Mouse (Mus musculus): ENCODE measurements around the gene Timm8b.
"Not testable (repeated sequence)": the region's sequence is repeated elsewhere in the genome, so short reads cannot be mapped to it uniquely, and the experiment has no call there.

The Timm8b gene

GRCm38 (mm10) chr9:50602055-50602845, 1.5 kb upstream of the Timm8b start:
- no peak for DNase-seq (ENCODE audit: low spot score)

DNA sequence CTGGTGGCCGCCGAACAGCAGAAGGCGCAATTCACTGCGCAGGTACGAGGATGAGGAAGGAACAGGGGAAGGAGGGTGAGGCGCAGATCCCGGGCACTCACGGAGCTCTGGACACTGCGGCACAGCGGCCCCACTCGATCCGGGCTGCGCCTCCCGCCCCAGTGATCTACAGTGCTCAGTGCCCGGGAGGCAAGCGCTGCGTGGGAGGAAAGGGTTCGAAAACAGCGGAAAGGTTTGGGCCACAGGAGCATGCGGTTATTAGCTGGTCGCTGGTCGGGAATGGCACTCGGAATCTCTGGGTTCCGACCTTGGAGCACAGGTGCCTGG, 251 bp downstream of the Timm8b start:
- no peak for DNase-seq (ENCODE audit: low spot score)

GRCm38 (mm10) chr9:50604338-50604737, 628 bp downstream of the Timm8b start:
- no peak for DNase-seq (ENCODE audit: low spot score)

- DNase-seq (ENCODE audit: low spot score) = no peak
Observed at GRCm38 (mm10) chr9:50612115-50612514, 8.4 kb downstream of the Timm8b start.

DNA sequence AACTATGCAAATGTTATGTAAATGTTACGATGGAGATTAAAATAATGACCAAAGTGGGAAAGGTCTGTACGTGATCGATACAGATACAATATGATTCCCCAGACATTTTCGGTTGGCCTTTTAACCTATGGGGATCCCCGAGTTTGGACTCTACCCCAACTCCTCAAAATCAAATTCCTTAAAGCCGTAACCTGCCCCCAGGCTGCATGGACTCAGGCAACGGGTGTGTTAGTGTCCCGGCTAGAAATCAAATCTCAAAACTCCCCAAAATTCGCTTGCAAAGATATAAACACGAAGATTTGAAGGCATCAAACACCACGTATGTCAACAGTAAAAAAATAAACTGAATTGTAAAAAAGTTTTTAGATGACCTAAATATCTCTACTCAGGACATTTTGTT, 12.5 kb downstream of the Timm8b start:
- DNase-seq (ENCODE audit: low spot score) = no peak

GRCm38 (mm10) chr9:50616766-50617603, 13.3 kb downstream of the Timm8b start, which contains the start of the genes Pih1d2 and Nkapd1:
Pih1d2 (plus strand) TSS chr9:50617321.
Nkapd1 (minus strand) TSS chr9:50617464.
- peak; percentile 86 for DNase-seq (ENCODE audit: low spot score)

DNA sequence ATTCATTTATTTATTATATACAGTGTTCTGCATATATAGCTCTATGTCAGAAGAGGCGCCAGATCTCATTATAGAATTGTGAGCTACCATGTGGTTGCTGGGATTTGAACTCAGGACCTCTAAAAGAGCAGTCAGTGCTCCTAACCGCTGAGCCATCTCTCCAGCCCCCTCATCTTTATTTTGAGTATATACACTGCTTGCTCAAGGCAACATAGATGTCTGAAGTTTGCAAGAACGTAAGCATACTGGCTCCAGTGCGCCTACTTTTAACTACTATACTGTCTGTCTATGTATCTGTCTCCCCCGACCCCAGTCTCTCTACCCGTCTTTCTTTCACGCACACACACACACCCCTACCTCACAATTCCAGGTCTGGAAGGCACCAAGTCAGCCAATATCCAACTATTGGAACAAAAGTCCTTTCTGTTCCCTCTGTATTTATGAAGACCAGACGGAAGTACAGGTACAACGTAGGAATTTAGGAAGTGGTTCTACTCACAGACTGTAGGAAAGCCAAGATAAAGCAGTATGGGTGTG, 14.2 kb downstream of the Timm8b start:
- no peak for DNase-seq (ENCODE audit: low spot score)

DNA sequence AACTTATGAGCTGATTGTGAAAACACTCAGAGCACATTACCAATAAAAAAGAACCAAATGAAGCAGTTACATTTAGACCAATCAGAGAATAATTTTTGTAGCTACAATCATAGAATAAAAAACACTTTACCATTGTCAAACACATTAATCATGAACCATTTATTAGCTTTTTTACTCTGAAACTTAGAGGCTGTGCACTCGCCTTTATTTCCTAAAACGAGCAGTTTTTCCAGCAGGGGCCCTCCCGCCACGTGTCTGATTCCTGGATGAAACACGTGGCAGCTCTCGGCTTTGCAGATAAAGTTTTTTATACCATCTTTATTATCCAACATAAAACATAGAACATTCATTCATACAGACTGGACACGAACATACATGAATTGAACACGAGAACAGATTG, 27.2 kb downstream of the Timm8b start:
- not testable (repeated sequence) for DNase-seq (ENCODE audit: low spot score)

- DNase-seq (ENCODE audit: low spot score) = no peak
Observed at GRCm38 (mm10) chr9:50632016-50632688, 28.4 kb downstream of the Timm8b start.

- no peak for DNase-seq (ENCODE audit: low spot score)
Observed at GRCm38 (mm10) chr9:50633059-50633458, 29.3 kb downstream of the Timm8b start.

GRCm38 (mm10) chr9:50634270-50634669, 30.6 kb downstream of the Timm8b start:
- DNase-seq (ENCODE audit: low spot score) = no peak

DNA sequence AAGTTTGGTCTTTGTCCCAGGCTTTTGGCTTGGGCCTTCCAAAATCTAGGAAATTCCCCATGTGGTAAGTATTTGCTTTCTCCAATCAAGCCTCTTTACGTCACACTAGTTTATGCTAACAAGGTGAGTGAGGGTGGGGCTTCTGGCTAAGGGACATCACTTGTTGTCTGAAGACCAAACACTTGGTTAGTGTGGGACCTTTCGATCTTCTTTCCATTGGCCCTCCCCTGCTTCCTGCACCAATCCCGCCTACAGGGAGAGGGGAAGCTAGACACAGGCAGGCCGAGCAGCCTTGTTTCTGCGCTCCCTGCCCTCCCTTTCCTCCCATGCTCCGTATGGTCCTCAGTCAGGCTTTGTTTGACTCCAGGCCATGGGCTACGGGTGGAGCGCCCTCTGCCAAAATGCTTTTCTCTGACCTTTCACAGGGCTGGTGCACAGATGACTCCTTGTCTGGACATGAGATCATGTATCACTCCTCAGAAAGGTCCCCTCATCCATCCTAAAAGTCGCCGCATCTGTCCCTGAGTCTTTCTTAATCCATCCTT, 43.2 kb downstream of the Timm8b start:
- DNase-seq (ENCODE audit: low spot score) = no peak

DNA sequence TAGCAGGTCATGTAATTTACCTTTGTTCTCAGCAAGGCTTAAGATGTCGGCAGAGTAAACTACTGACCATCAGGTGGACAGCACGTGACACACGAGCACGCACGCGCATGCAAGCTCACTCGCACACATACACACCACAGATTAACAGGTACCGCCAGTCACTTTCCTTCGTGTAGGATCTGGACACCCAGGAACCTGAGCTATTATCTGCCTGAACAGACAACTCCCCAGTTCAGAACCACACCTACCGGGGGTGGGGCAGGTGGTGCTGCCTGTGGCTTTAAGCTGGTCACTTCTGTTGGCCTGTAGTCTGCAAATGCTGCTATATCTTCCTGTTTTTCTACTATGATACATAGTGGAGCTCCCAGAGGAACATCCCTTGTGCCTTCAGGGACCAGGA, 46.8 kb downstream of the Timm8b start:
- no peak for DNase-seq (ENCODE audit: low spot score)

All from left cerebral cortex, adult 11 months (tissue).